Mouse (Mus musculus) ES-Bruce4 (cell line): ENCODE measurements at regions not wholly inside any gene's neighbourhood (a gene's known extent, or its start where the extent isn't known, plus 50 kb on each side); places are given as distances from the start of the nearest gene placed in this dataset.

Experiments used
- CTCF ChIP-seq: IDR thresholded peaks from one replicate; pipeline ENCODE4 v1.8.1; 2011; ENCODE audit warnings: low read depth, low read length
- EP300 ChIP-seq: IDR thresholded peaks from 2 replicates; pipeline ENCODE4 v1.6.1; 2011; ENCODE audit warnings: low read depth, low read length; ENCODE audit not compliant: insufficient read depth
- POLR2A ChIP-seq: IDR thresholded peaks from one replicate; pipeline ENCODE4 v1.8.1; 2011; ENCODE audit warnings: low read length; ENCODE audit not compliant: insufficient read depth

- TF ChIP-seq CTCF (no peak), EP300 (no peak), POLR2A (no peak)
These were observed 328.9 kb downstream of the Pax1 start for GRCm38 (mm10) chr2:147690506-147691208.
